Mouse (Mus musculus): ENCODE data around the gene Mto1.
"Not testable (repeated sequence)": the region's sequence is repeated elsewhere in the genome, so short reads cannot be mapped to it uniquely, and the experiment has no call there.

Mto1 gene

GRCm38 (mm10) chr9:78505223-78505622 lies 57.2 kb downstream of the Mto1 start:
- in situ Hi-C loops (cut with MboI, MseI) = no loop called here

- in situ Hi-C loops (cut with MboI, MseI) = no loop called here
These were observed 58.2 kb downstream of the Mto1 start for GRCm38 (mm10) chr9:78506002-78506721.

- in situ Hi-C loops (cut with MboI, MseI) = no loop called here
These were observed 58.7 kb downstream of the Mto1 start for GRCm38 (mm10) chr9:78506722-78507077.

- in situ Hi-C loops (cut with MboI, MseI) = no loop called here
These were observed 60.2 kb downstream of the Mto1 start for GRCm38 (mm10) chr9:78508106-78508786.

- in situ Hi-C loops (cut with MboI, MseI) = no loop called here
These were observed 63.7 kb downstream of the Mto1 start for GRCm38 (mm10) chr9:78511705-78512104.

- in situ Hi-C loops (cut with MboI, MseI) = no loop called here
These were observed 65.9 kb downstream of the Mto1 start for GRCm38 (mm10) chr9:78513776-78514500.

- in situ Hi-C loops (cut with MboI, MseI) = no loop called here
These were observed 66.7 kb downstream of the Mto1 start for GRCm38 (mm10) chr9:78514681-78515080.

- in situ Hi-C loops (cut with MboI, MseI) = no loop called here
These were observed 68.1 kb downstream of the Mto1 start for GRCm38 (mm10) chr9:78516125-78516524.

GRCm38 (mm10) chr9:78517237-78517636 lies 69.2 kb downstream of the Mto1 start:
- in situ Hi-C loops (cut with MboI, MseI) = not testable (repeated sequence)

- in situ Hi-C loops (cut with MboI, MseI) = loop anchor here in 1 of 2 experiments (5.0 kb wide), 1 partner anchor 38 kb away; no protein-coding TSS in a partner anchor
These were observed 72.2 kb downstream of the Mto1 start for GRCm38 (mm10) chr9:78520127-78520779.

GRCm38 (mm10) chr9:78520780-78521601 lies 73.0 kb downstream of the Mto1 start:
- in situ Hi-C loops (cut with MboI, MseI) = loop anchor here in 1 of 2 experiments (5.0 kb wide), 1 partner anchor 39 kb away; no protein-coding TSS in a partner anchor

GRCm38 (mm10) chr9:78521689-78522088 lies 73.7 kb downstream of the Mto1 start:
- in situ Hi-C loops (cut with MboI, MseI) = loop anchor here in 1 of 2 experiments (5.0 kb wide), 1 partner anchor 39 kb away; no protein-coding TSS in a partner anchor
